Mouse (Mus musculus): ENCODE data around the gene Tfpt. TPM values are rescaled to one million over a fixed set of nuclear protein-coding genes. Genes with fewer than 3 reads are reported as not detected.

The Tfpt gene
- polyA plus RNA-seq, 1 experiment, result not detected

DNA sequence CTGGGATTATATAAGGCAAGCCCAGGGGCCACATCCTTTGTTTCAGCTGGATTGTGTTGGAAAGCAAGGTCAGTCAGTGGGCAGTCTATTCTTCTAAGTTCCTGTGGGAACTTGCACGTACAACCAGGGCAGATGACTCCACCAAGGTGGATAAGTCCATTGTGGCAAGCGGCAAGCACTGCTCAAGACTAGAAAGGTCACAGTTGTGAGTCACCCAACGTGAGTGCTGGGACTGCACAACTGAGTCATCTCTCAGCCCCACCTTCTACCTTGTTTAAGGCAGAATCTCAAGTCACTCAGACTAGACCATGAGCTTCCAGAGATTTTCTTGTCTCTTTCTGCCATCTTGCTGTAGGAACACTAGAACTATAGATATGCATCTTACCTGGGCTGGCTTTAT is 39.2 kb downstream of the Tfpt start:
- TF ChIP-seq POLR2A (IDR thresholded peaks at IDR 0.05; ENCODE audit: insufficient read depth, low read depth, low read length) (no peak), CTCF (IDR thresholded peaks at IDR 0.05; ENCODE audit: insufficient read depth, low read depth, low read length) (no peak)
- no peak overlapping the region for H3K4me3 ChIP-seq (ENCODE audit: insufficient read depth, low read depth, low read length)
- H3K4me1 ChIP-seq (ENCODE audit: control insufficient read depth, insufficient read depth, low read length), result peaks cover 6% of the 10 kb centered on the region
- 52% methylated on average over 3 of the region's 3 CpGs for WGBS
- no peak overlapping the region for H3K27ac ChIP-seq (ENCODE audit: insufficient read depth, low read depth, low read length)

- 33% methylated on average over 1 of the region's 1 CpGs for WGBS
- no peak for TF ChIP-seq CTCF (IDR thresholded peaks at IDR 0.05; ENCODE audit: insufficient read depth, low read depth, low read length)
- TF ChIP-seq POLR2A (IDR thresholded peaks at IDR 0.05; ENCODE audit: insufficient read depth, low read depth, low read length), result no peak
- no peak overlapping the region for H3K27ac ChIP-seq (ENCODE audit: insufficient read depth, low read depth, low read length)
- no peak overlapping the region for H3K4me3 ChIP-seq (ENCODE audit: insufficient read depth, low read depth, low read length)
- peaks cover 4% of the 10 kb centered on the region for H3K4me1 ChIP-seq (ENCODE audit: control insufficient read depth, insufficient read depth, low read length)
Measured at GRCm38 (mm10) chr7:3587292-3587691, 42.4 kb downstream of the Tfpt start.

DNA sequence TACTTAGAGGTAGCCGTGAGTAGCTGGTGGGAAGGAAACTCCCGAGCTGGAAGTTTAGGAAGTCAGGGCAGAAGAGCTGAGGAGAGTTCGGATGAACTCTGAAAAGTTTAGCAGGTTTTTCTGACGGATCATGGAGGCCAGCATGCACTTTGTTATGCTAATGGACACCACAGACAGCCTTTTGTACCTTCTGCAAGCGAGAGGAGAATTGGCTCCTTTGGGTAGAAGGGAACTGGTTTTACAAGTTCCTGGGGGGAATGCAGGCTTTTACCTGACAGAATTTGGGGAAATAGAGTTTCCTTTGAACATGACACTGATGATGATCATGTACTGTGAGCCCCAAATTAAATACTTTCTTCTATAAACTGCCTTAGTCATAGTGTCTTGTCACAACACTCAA is 43.5 kb downstream of the Tfpt start:
- no peak overlapping the region for H3K4me3 ChIP-seq (ENCODE audit: insufficient read depth, low read depth, low read length)
- WGBS, result 16% methylated on average over 5 of the region's 5 CpGs
- no peak for TF ChIP-seq CTCF (IDR thresholded peaks at IDR 0.05; ENCODE audit: insufficient read depth, low read depth, low read length)
- TF ChIP-seq POLR2A (IDR thresholded peaks at IDR 0.05; ENCODE audit: insufficient read depth, low read depth, low read length), result no peak
- peaks cover 4% of the 10 kb centered on the region for H3K4me1 ChIP-seq (ENCODE audit: control insufficient read depth, insufficient read depth, low read length)
- H3K27ac ChIP-seq (ENCODE audit: insufficient read depth, low read depth, low read length), result no peak overlapping the region

GRCm38 (mm10) chr7:3585763-3586162 is 44.0 kb downstream of the Tfpt start:
- no peak for TF ChIP-seq CTCF (IDR thresholded peaks at IDR 0.05; ENCODE audit: insufficient read depth, low read depth, low read length)
- TF ChIP-seq POLR2A (IDR thresholded peaks at IDR 0.05; ENCODE audit: insufficient read depth, low read depth, low read length), result no peak

DNA sequence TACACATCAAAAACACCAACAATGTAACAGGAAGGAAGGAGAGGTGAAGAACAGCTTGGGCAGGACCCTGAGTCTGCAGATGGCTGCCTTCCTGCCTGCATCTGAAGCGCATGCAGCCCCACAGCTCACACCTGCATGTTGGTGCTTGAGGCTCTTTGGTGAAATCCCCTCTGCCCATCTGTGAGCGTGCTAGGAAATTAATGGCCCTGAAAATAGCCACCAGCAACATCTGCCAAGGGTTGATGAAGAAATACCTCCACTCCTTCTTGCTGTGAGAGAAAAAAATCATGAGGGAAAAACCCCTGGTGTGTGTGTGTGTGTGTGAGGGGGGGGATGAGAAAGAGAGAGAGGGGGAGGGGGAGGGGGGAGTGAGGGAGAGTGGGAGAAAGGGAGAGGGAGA is 49.7 kb downstream of the Tfpt start:
- 66% methylated on average over 2 of the region's 2 CpGs for WGBS
- no peaks in the 10 kb centered on the region for H3K4me1 ChIP-seq (ENCODE audit: control insufficient read depth, insufficient read depth, low read length)
- H3K4me3 ChIP-seq (ENCODE audit: insufficient read depth, low read depth, low read length), result no peak overlapping the region
- TF ChIP-seq CTCF (IDR thresholded peaks at IDR 0.05; ENCODE audit: insufficient read depth, low read depth, low read length) (no peak), POLR2A (IDR thresholded peaks at IDR 0.05; ENCODE audit: insufficient read depth, low read depth, low read length) (no peak)
- no peak overlapping the region for H3K27ac ChIP-seq (ENCODE audit: insufficient read depth, low read depth, low read length)

More at GRCm38 (mm10) chr7:3585763-3586162, 44.0 kb downstream of the Tfpt start:
- H3K4me3 ChIP-seq (ENCODE audit: insufficient read depth, low read depth, low read length), result no peak overlapping the region
- 27% methylated on average over 6 of the region's 6 CpGs for WGBS
- H3K27ac ChIP-seq (ENCODE audit: insufficient read depth, low read depth, low read length), result no peak overlapping the region
- peaks cover 4% of the 10 kb centered on the region for H3K4me1 ChIP-seq (ENCODE audit: control insufficient read depth, insufficient read depth, low read length)

- no peak for TF ChIP-seq POLR2A (IDR thresholded peaks at IDR 0.05; ENCODE audit: insufficient read depth, low read depth, low read length)
- no peak for TF ChIP-seq CTCF (IDR thresholded peaks at IDR 0.05; ENCODE audit: insufficient read depth, low read depth, low read length)
- Histone ChIP-seq H3K27ac (ENCODE audit: insufficient read depth, low read depth, low read length) (no peak overlapping the region), H3K4me3 (ENCODE audit: insufficient read depth, low read depth, low read length) (no peak overlapping the region), H3K4me1 (ENCODE audit: control insufficient read depth, insufficient read depth, low read length) (no peaks in the 10 kb centered on the region)
- 78% methylated on average over 6 of the region's 6 CpGs for WGBS
Measured at GRCm38 (mm10) chr7:3578952-3579546, 50.7 kb downstream of the Tfpt start.

DNA sequence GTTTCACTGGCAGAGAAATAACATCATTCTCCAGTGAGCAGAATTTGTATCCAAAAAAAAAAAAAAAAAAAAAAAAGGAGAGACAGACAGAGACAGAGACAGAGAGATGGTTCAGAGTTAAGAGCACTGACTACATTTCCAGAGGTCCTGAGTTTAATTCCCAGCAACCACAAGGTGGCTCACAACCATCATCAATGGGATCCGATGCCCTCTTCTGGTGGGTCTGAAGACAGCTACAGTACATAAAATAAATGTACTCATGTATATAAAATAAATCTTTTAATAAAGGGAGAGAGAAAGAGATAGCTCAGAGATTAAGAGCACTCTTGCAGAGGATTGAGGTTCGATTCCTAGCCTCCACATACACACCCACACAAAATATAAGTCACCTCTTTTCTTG is 51.5 kb downstream of the Tfpt start:
- no peak overlapping the region for H3K27ac ChIP-seq (ENCODE audit: insufficient read depth, low read depth, low read length)
- TF ChIP-seq POLR2A (IDR thresholded peaks at IDR 0.05; ENCODE audit: insufficient read depth, low read depth, low read length) (no peak), CTCF (IDR thresholded peaks at IDR 0.05; ENCODE audit: insufficient read depth, low read depth, low read length) (no peak)
- no peak overlapping the region for H3K4me3 ChIP-seq (ENCODE audit: insufficient read depth, low read depth, low read length)
- no peaks in the 10 kb centered on the region for H3K4me1 ChIP-seq (ENCODE audit: control insufficient read depth, insufficient read depth, low read length)
- 82% methylated on average over 2 of the region's 2 CpGs for WGBS

GRCm38 (mm10) chr7:3576354-3577124 is 53.2 kb downstream of the Tfpt start:
- WGBS, result 60% methylated on average over 5 of the region's 5 CpGs
- Histone ChIP-seq H3K4me3 (ENCODE audit: insufficient read depth, low read depth, low read length) (no peak overlapping the region), H3K27ac (ENCODE audit: insufficient read depth, low read depth, low read length) (no peak overlapping the region), H3K4me1 (ENCODE audit: control insufficient read depth, insufficient read depth, low read length) (no peaks in the 10 kb centered on the region)
- TF ChIP-seq CTCF (IDR thresholded peaks at IDR 0.05; ENCODE audit: insufficient read depth, low read depth, low read length), result no peak
- no peak for TF ChIP-seq POLR2A (IDR thresholded peaks at IDR 0.05; ENCODE audit: insufficient read depth, low read depth, low read length)

DNA sequence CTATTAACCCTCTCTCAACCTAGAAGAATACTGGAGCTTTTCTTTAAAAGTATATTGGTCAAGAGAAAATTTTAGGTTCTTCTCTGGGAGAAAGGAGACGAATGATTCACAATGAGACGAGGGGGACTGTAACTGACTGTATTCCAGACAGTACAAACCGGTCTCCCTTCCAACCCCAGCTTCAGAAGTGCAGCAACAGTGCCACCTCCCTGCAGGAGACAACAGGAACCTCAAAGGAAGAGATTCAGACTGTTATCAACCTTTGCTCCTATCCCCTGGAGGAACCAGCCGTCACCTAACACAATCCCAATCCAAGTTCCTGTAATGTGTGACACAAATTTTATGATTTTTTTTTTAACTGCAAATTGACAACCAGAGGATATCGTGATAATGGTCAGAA is 55.5 kb downstream of the Tfpt start:
- WGBS, result 56% methylated on average over 5 of the region's 5 CpGs
- H3K4me1 ChIP-seq (ENCODE audit: control insufficient read depth, insufficient read depth, low read length), result no peaks in the 10 kb centered on the region
- TF ChIP-seq CTCF (IDR thresholded peaks at IDR 0.05; ENCODE audit: insufficient read depth, low read depth, low read length) (no peak), POLR2A (IDR thresholded peaks at IDR 0.05; ENCODE audit: insufficient read depth, low read depth, low read length) (no peak)
- no peak overlapping the region for H3K4me3 ChIP-seq (ENCODE audit: insufficient read depth, low read depth, low read length)
- H3K27ac ChIP-seq (ENCODE audit: insufficient read depth, low read depth, low read length), result no peak overlapping the region

All from olfactory bulb, adult 2 months (tissue).